Comparison of ENCODE assay signal across 27 mouse cellular contexts in genomic region chr12:100408714-100409113, GRCm38 (mm10).
DNase-seq lines count a peak whose midpoint lies in the region; ATAC-seq and TF ChIP-seq lines count a peak whose summit lies in the region.
"Had no signal": no experiment of that assay in that cellular context is flagged by ENCODE, and none has a peak within 500 bp of the region (broad histone marks: within the 10 kb centered on the region; RNA-seq: fewer than 3 reads in every experiment).

No protein-coding gene starts in this region.

- DNase-seq in forebrain, postnatal 0 days, result no peak
- DNase-seq in lung, embryonic 14.5 days, result no peak
- DNase-seq in lung, postnatal 10 days, result no peak
- no peak for DNase-seq in forebrain, embryonic 14.5 days (ENCODE audit: low spot score)
- DNase-seq in layer of hippocampus, adult 11-12 months (ENCODE audit: low spot score), result no peak
- DNase-seq in frontal cortex, postnatal 14 days (ENCODE audit: low spot score in 2 of 2), result no peak
- DNase-seq: adrenal gland, postnatal 14 days; cerebellum, adult 11-12 months; heart, adult 2 months; heart, postnatal 14 days; kidney, adult 2 months; kidney, postnatal 36 days; liver, postnatal 0 days; right cerebral cortex, postnatal 4 days; thymus, adult 18-20 months; thymus, postnatal 25 days had no signal

- 76% methylated on average over 11 of the region's 11 CpGs for WGBS in forebrain, embryonic 12.5 days
- 58% methylated on average over 11 of the region's 11 CpGs for WGBS in forebrain, postnatal 0 days
- 84% methylated on average over 11 of the region's 11 CpGs for WGBS in lung, embryonic 14.5 days
- whole genome bisulfite sequencing in forebrain, embryonic 14.5 days, result 64% methylated on average over 11 of the region's 11 CpGs

- peak; percentile 20; the same call in 1 of the 2 replicates for ATAC-seq in forebrain, embryonic 12.5 days (ENCODE audit: low FRiP score)
- ATAC-seq in forebrain, postnatal 0 days, result no peak
- ATAC-seq in lung, embryonic 14.5 days (ENCODE audit: insufficient read depth), result no peak
- ATAC-seq in forebrain, embryonic 14.5 days, result peak; percentile 45
- ATAC-seq: intestine, embryonic 15.5 days; liver, embryonic 12.5 days; liver, postnatal 0 days; lung, postnatal 0 days; midbrain, embryonic 16.5 days; Patski had no signal

- no peak for TF ChIP-seq CTCF in forebrain, postnatal 0 days (IDR thresholded peaks at IDR 0.05; ENCODE audit: low read depth)
- TF ChIP-seq CTCF in lung, embryonic 14.5 days (IDR thresholded peaks at IDR 0.05; ENCODE audit: low read depth), result no peak

- H3K9ac ChIP-seq in forebrain, embryonic 12.5 days, result no peak overlapping the region
- no peak overlapping the region for H3K9ac ChIP-seq in forebrain, postnatal 0 days
- H3K9ac ChIP-seq in lung, embryonic 14.5 days, result no peak overlapping the region
- H3K9ac ChIP-seq in forebrain, embryonic 14.5 days (ENCODE audit: low read length), result no peak overlapping the region
- H3K9ac ChIP-seq: heart, embryonic 13.5 days; intestine, embryonic 15.5 days; liver, embryonic 12.5 days; liver, postnatal 0 days had no signal

- no peaks in the 10 kb centered on the region for H3K27me3 ChIP-seq in forebrain, embryonic 12.5 days
- no peaks in the 10 kb centered on the region for H3K27me3 ChIP-seq in forebrain, postnatal 0 days (ENCODE audit: insufficient read depth, low read length)
- no peaks in the 10 kb centered on the region for H3K27me3 ChIP-seq in lung, embryonic 14.5 days (ENCODE audit: insufficient read depth, low read length)
- H3K27me3 ChIP-seq in forebrain, embryonic 14.5 days (replicated peaks; ENCODE audit: control insufficient read depth, insufficient read depth, low read length), result no peaks in the 10 kb centered on the region
- H3K27me3 ChIP-seq: heart, embryonic 13.5 days; intestine, embryonic 15.5 days; liver, embryonic 12.5 days; Patski had no signal

- peaks cover 30% of the 10 kb centered on the region for H3K4me1 ChIP-seq in forebrain, embryonic 12.5 days
- H3K4me1 ChIP-seq in forebrain, postnatal 0 days (ENCODE audit: insufficient read depth), result no peaks in the 10 kb centered on the region; the same call in 1 of the 2 replicates
- H3K4me1 ChIP-seq in lung, embryonic 14.5 days (ENCODE audit: insufficient read depth), result peaks cover 8% of the 10 kb centered on the region
- H3K4me1 ChIP-seq in forebrain, embryonic 14.5 days (ENCODE audit: control insufficient read depth, insufficient read depth, low read length), result peaks cover 22% of the 10 kb centered on the region

- peak overlapping the region; percentile 50; the same call in 1 of the 2 replicates for H3K27ac ChIP-seq in forebrain, embryonic 12.5 days
- H3K27ac ChIP-seq in forebrain, postnatal 0 days (ENCODE audit: low read depth, low read length), result no peak overlapping the region
- H3K27ac ChIP-seq in lung, embryonic 14.5 days (ENCODE audit: low read depth), result peak overlapping the region; percentile 48; the same call in 1 of the 2 replicates
- no peak overlapping the region; the same call in 1 of the 2 replicates for H3K27ac ChIP-seq in forebrain, embryonic 14.5 days (ENCODE audit: low read depth, low read length)
- H3K27ac ChIP-seq: heart, adult 2 months; heart, embryonic 13.5 days; hindbrain, embryonic 10.5 days; hindbrain, postnatal 0 days; intestine, embryonic 15.5 days; liver, embryonic 12.5 days; macrophage had no signal

- no peak overlapping the region for H3K4me2 ChIP-seq in forebrain, embryonic 12.5 days
- H3K4me2 ChIP-seq in forebrain, postnatal 0 days (ENCODE audit: low read depth), result no peak overlapping the region
- no peak overlapping the region for H3K4me2 ChIP-seq in lung, embryonic 14.5 days
- no peak overlapping the region for H3K4me2 ChIP-seq in forebrain, embryonic 14.5 days (ENCODE audit: low read length)
- H3K4me2 ChIP-seq: heart, embryonic 13.5 days; intestine, embryonic 15.5 days; liver, embryonic 12.5 days had no signal

- H3K36me3 ChIP-seq in forebrain, embryonic 12.5 days (replicated peaks), result peaks cover 3% of the 10 kb centered on the region
- peaks cover 10% of the 10 kb centered on the region for H3K36me3 ChIP-seq in forebrain, postnatal 0 days (ENCODE audit: insufficient read depth)
- H3K36me3 ChIP-seq in lung, embryonic 14.5 days (ENCODE audit: insufficient read depth), result peaks cover 3% of the 10 kb centered on the region
- H3K36me3 ChIP-seq in forebrain, embryonic 14.5 days (ENCODE audit: control insufficient read depth, insufficient read depth, low read length), result peaks cover 6% of the 10 kb centered on the region; the same call in 1 of the 2 replicates
- H3K36me3 ChIP-seq: intestine, embryonic 15.5 days had no signal

- no peak overlapping the region for H3K4me3 ChIP-seq in forebrain, embryonic 12.5 days (replicated peaks)
- H3K4me3 ChIP-seq in forebrain, postnatal 0 days (ENCODE audit: low read depth, low read length), result no peak overlapping the region
- H3K4me3 ChIP-seq in lung, embryonic 14.5 days (ENCODE audit: low read depth, low read length), result no peak overlapping the region
- H3K4me3 ChIP-seq in forebrain, embryonic 14.5 days (ENCODE audit: low read depth, low read length), result no peak overlapping the region
- H3K4me3 ChIP-seq: erythroblast, embryonic 14.5 days; heart, adult 2 months; heart, embryonic 13.5 days; hindbrain, embryonic 10.5 days; intestine, embryonic 15.5 days; liver, embryonic 12.5 days had no signal

- H3K9me3 ChIP-seq in forebrain, embryonic 12.5 days, result no peaks in the 10 kb centered on the region
- no peaks in the 10 kb centered on the region for H3K9me3 ChIP-seq in forebrain, postnatal 0 days (ENCODE audit: low read length)
- no peaks in the 10 kb centered on the region for H3K9me3 ChIP-seq in lung, embryonic 14.5 days (ENCODE audit: low read depth, low read length)
- H3K9me3 ChIP-seq in forebrain, embryonic 14.5 days (replicated peaks; ENCODE audit: control insufficient read depth, low read length), result no peaks in the 10 kb centered on the region
- H3K9me3 ChIP-seq: heart, embryonic 13.5 days; hindbrain, embryonic 10.5 days; intestine, embryonic 15.5 days; liver, embryonic 12.5 days had no signal

Comparison
In these comparisons a context has a peak if more than half of its experiments do, and no peak if none do; other contexts are left out.
1. ATAC-seq: peak in forebrain, embryonic 12.5 days (single experiment) and forebrain, embryonic 14.5 days (single experiment); none in forebrain, postnatal 0 days (single experiment) and lung, embryonic 14.5 days (single experiment).
2. H3K27ac ChIP-seq: peak in forebrain, embryonic 12.5 days (single experiment) and lung, embryonic 14.5 days (single experiment); none in forebrain, postnatal 0 days (single experiment) and forebrain, embryonic 14.5 days (single experiment).